Mouse (Mus musculus): ENCODE data around the gene Mmp28.

The Mmp28 gene

DNA sequence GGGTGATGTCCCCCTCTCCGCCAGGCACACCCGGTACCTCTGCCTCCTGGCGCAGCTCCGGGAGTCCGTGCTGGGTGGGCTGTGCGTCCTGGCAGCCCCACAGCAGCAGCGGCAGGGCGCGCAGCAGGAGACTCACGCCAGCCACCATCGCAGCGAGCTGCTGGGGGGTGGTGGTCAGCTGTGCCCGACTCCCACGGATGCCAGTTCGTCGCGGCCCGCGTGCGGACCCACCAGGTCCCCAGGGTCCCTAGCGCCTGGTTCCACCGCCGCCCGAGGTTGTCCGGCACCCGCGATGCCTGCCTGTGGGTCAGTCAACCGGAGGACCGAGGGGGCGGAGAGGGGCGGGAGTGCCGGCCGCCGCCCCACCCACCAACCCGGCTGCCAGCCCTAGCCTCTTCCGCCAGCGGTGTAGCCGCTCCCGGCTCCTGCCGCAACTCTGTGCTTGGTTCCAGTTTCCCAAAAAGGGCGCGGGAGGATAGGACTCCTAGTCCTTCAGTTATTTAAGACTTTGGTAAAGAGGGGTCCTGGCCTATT is at the start of gene Mmp28:
Mmp28 (minus strand) TSS at position 361 of the 534 bp plus-strand sequence.
- peak; percentile 72 for DNase-seq (ENCODE audit: low spot score)

DNA sequence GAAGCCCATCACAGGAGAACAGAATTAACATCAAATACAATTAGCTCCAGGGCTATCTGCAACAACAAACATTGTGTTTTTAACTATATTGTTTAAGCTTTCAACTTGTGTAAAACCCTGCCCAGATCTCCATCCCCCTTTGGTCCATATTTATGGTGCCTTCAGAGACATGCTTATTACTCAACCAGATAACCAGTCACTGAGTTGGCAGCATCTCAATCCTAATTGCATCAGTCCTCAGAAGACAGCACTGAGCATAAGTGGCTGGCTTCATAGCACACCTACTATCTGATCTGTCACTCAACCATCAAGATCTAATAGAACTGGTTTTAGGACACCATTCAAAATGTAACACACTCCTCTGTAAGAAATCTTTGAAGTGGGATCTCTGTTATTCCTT is 46.6 kb upstream of the Mmp28 start:
- no peak for DNase-seq (ENCODE audit: low spot score)

DNA sequence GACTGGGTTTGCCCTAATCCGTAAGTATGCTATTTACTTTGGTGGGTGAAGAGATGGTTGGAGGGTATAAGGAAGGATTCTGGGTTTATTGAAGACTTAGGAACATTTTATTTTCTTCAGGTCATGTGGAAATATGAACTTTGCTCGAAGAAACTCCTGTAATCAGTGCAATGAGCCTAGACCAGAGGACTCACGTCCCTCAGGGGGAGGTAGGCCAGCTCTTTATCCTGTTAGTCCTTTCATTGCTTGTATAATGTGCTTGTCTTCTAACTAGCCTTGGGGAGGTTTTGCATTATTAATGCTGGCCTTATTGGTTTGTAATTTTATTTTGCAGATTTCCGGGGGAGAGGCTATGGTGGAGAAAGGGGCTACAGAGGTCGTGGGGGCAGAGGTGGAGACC is 41.4 kb upstream of the Mmp28 start:
- DNase-seq (ENCODE audit: low spot score) = no peak

DNA sequence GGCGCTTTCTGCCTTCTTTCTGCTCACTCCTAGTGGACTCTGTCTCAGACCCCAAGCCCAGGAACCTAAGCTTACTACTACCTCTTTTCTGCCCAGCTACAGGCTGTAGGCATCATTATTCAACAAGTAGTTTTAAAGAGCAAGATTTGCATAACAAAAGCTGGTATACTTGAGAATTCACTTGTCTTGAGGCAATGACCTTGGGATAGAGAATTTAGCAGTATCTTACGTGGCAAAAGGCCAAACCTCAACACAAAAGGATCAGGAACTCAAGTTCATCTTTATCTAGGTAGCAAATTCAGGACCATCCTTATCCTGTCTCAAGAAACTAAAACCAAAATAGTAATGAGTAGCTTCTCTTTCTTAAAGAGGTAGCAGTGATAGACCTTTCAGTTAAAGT is 32.7 kb upstream of the Mmp28 start:
- DNase-seq (ENCODE audit: low spot score) = no peak

DNA sequence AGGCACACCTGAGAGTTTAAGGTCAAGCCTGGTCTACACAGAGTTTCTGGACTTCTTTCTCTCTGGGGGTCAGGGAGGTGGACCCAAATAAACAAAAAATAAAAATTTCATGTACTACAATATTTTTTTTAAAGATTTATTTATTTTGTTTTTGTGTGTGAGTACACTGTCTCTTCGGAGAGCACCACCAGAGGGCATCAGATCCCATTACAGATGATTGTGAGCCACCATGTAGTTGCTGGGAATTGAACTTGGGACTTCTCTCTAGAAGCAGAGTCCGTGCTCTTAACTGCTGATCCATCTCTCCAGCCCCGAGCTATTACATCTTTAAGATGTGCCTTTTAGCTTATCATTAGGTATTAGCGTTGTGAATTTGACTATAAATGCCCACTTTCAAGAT is 28.6 kb upstream of the Mmp28 start:
- DNase-seq (ENCODE audit: low spot score) = no peak

DNA sequence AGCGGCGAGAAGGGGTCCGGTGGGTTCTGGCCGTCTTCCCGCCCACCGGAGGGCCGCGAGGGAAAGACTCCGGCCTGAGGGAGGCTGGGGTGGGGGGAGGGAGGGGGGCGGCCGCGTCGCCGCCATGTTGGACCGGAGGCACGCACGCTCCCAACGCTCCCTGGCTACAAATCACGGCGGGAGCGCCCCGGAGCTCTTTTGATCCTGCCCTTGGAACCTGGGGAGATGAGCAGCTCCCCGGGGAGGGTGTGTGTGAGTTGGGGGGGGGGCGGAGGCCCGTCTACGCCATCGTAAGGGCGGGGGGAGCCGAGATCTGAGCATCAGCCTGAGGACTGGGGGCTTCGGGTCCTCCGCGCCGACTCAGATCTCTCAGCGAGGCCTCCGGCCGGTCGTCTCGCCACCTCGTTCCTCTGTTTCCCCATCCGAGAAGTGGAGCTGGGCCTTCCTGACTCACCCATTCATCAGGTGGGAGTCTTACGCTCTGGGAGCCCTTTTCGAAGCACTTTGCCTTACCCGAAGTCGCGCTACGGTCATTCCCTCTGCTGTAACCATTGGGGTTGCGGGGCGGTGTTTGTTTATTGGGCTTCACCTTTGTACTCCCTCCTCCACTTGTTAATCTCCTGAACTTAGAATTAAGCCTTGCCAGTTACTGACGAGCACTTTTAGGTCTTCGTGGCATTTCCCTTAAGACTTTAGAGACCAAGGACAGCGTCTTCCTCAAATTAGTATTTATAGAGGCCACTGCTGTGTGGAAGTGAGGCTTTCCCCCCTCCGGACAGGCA is 10.6 kb upstream of the Mmp28 start:
- no peak for DNase-seq (ENCODE audit: low spot score)

DNA sequence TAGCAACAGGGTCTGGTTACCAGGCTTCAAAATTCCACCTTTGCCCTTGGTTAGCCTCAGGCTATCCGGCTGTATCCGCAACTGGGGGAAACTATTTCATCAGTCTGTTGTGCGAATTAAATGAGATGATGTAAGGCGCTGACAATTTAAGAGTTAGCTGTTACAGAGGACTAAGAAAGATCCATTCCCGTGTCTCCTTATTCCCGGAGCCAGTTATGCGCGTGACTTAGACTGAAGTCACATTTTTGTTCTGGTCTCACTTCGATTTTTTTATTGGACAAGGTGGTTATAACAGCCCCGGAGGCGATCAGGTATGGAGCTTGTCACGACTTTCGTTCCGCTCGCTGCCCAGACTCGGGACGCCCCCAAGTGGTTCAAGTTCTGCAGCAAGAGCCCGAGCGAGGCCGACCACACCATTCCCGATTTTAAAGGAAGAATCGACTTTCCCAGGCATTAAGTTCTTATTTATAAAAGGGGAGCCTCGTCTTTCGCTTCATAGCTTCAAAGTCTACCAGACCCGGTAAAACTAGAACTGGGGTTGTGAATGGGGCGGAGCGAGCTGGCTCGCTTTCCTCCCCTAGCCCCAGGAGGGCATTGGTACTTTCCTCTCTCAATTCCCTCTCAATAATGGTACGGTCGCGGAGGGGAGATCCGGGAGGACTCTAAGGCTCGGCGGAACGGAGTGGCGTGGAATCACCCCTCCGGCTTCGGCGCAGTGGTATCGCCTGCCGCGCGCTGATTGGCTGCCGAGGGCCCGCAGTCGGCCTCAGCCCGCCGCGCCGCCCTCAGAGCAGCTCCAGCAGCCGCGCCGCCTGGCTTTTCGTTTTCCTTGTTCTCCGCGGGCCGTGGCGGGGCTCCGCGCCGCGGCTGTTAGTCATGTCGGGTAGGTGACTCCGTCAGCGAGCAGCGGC is 9.7 kb upstream of the Mmp28 start, which contains the start of gene Taf15:
Taf15 (plus strand) TSS at position 763 of the 911 bp plus-strand sequence.
- peak; percentile 99 for DNase-seq (ENCODE audit: low spot score)

DNA sequence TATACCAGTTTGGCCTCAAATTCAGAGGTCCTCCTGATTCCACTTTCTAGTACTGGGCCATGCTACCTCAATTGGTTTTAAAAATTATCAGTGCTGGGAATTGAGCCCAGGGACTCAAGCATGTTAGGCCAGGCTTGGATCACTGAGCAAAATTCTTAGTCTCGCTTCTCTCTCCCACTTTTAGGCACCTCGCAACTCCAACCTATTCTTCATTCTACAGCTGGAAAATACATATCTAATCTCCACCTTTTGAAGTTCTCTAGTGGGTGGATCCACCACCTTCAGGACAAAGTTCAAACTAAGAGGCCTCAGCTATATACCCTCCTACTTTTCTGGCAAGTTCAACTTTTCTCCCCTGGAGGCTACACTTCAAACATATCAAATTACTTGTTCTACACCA is 8.9 kb upstream of the Mmp28 start:
- DNase-seq (ENCODE audit: low spot score) = no peak

DNA sequence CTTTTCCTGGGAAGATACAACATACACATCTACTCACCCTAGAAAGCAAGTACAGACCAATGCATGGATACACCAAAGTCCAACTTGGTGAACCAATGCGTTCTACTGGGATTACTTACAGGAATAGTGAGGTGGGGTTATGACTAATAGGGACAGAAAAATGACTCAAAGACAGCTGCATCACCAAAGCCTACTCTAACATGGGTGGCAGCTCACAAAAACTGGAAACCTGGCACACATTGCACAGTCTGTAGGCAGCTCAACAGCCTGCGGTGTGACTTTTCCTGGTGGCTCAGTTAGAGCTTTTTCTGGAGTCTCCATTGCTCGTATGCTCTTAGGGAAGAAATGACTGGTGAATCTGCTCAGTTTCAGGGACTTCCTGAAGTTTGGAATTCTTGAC is 5.9 kb upstream of the Mmp28 start:
- no peak for DNase-seq (ENCODE audit: low spot score)

DNA sequence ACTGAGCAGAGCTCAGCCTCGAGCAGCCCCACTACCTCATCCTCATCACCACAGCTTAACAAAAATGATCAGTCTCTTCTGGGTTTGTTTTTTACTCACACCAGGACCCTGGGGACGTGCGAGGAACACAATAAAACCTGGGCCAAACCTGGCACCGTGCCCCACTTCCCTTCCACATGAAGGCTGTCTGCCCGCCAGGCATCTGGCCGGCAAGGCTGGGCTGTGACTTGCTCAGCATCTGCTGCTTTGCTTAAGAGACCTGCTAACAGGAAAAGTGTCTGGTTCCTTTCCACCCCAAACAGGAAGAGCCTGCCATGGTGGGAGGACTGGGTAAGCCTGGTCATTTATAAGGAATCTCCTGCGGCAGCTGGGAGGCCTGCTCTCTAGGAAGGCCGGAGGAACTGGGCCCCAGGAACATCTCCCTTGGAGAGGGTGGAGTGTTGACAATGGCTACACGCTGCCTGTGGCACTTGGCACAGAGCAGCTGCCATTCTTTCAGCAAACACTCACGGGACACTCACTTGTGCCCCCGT is 4.3 kb upstream of the Mmp28 start:
- peak; percentile 76 for DNase-seq (ENCODE audit: low spot score)

DNA sequence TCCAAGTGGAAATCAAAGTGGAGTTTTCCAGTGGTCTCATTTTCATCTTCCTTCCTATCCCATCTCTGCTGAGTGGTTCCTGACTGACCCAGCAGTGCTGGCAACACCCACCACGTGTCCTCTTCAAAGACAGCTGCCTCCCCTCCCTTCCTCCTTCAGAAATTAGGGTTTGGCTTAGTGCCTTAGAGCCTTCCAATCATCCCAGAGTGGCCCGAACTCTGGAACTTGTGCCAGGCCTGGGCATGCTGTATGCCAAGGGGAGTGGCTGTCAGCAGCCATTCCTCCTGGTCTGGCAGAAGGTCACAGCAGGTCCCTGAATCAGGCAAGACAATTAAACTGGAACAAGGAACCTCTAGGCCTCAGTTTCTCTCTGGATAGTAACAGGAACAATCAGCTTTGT is 3.1 kb upstream of the Mmp28 start:
- DNase-seq (ENCODE audit: low spot score) = peak; percentile 83

DNA sequence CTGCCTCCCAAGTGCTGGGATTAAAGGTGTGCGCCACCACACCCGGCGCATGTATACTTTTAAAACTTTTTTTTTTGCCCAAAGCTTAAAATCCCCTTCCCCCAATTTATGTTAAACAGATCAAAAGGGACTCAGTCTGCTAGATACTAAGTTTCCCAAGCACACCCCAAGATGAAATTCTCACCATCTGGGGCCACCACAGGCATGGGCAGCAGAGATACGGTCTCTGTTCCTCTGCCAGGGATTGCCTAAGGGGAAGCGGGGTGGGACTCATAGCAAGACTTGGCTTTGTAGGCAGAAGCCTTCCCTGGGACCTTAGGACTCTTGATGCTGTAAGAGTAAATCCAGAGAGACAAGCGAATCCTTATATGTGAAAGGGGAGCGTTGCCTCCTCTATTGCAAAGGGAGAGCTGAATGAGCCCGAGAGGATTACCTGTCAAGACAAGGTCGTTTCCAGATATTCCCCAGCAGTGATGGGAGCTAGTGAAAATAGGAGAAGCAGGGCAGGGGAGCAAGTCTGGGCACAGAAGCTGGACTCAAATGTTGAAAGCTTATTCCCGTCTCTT is 1.3 kb downstream of the Mmp28 start:
- DNase-seq (ENCODE audit: low spot score) = no peak

DNA sequence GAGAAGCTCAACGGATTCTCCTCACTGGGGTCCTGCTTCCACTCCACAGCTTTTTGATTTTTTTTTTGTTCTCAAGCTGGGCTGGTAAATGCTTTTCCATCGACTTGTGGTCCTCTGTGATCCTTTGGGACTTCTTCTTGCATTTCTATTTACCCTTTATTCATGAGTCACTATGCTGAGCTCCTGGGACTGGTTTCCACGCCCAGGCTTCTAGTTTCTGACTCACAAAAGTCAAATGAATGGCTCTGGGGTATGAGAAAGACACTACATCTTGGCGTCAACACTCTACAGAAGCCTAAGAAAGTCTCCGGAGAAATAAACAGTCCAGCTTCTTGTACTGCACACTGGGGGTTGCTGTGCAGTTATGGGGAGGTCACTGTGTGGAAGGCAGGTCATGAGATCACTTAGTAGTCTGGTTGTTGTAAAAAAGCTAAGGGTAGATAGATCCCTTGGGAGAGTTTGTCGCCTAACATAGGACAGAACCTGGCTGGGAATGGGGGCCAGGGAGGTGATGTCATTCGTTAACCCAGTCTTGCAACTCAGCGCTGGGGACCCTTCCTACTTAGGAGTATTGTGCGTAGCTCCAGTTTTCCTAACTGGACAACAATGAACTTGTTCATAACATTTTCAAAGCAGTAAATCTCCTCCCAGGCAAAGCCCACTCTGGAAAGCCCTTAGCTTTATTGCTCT is 4.8 kb downstream of the Mmp28 start:
- no peak for DNase-seq (ENCODE audit: low spot score)

DNA sequence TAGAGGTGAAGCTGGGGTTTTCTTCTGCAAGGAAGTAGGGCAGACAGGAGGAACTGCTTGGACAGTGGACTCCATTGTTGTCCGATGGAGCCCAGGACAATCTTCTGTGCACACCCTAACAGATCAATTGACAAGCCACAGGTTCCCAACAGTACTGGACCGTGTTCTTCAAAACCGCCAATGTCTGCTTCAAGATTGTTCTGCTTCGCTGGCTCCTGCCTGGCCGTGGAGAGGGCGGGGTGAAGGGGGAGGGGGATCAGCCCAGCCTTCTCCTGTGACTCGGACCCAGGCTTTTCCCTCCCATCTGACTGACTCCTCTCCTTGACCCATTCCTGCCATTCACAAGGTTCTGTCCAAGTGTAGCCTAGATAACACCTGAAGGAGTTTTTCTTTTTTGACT is 5.6 kb downstream of the Mmp28 start:
- no peak for DNase-seq (ENCODE audit: low spot score)

DNA sequence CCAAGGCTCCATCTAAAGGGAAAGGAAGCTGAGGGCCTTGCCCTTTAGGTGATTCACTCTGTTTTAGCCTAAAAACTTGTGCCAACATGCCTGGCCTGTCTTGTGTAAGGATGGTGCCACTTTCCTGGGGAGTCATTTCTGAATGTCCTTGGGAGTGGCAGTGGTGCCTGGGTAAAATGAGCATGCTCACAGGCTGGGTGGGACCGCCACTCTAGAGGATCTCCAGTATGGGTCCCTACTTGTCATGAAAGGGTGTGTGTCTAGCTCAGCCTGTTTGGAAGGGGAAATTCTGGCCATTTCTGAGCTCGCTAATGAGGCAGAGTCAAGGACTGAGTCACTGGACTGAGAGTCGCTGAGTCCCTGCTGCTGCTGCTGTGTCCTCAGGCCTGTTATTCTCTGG is 7.3 kb downstream of the Mmp28 start:
- DNase-seq (ENCODE audit: low spot score) = no peak

DNA sequence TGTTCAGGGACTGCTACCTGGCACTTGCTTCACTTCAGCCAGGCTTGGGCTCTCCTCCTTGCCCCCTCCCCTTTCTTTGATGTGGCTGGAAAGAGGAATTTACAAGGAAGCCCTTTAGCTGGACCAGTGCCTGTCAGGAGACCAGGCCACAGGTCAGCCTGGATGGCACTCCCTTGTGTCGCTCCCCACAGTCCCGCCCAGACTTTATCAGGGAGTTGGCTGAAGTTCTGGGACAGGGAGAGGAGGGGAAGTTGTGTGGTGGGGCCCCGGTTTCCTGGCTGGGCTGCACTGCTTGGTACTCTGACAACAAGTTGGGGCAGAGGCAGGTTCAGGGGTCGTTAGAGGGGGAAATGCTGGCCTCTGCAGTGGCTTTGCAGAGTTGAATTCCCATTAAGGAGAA is 8.3 kb downstream of the Mmp28 start:
- DNase-seq (ENCODE audit: low spot score) = peak; percentile 71

DNA sequence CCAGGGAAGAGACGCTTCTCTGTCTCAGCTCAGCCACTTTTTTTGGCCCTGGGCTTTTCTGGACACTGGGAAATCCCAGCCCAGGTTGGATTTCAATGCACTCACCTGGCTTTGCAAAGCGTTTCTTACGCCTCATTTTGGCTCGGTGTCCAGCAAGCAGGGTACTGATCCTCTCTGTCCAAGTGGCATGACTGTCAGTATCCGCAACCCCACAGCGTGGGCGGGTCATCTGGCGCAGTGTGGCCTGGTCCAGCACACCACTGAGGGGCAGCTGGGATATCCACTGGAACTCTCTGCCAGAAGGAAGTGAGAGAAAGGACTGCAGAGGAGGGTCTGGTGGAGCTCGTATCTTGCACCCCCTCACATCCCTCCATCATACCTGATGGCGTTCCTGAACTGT is 11.6 kb downstream of the Mmp28 start:
- no peak for DNase-seq (ENCODE audit: low spot score)

DNA sequence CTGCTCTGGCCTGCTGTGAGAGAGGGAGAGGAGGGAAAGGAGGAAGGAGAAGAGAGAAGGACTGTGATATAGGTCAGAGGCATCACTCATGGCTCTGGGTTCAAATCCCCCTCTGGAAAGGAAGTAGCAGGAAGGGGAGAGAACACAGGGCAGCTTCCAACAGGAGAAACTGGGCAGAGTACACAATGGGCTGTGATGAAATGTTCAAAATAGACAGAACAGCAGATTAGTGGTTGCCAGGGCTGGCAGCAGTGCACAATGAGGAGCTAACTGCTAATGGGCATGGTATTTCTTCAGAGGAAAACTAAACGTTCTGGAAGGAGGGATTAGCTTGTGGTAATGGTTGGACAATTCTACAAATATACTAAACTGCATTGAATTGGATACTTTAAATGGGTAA is 12.3 kb downstream of the Mmp28 start:
- DNase-seq (ENCODE audit: low spot score) = no peak

DNA sequence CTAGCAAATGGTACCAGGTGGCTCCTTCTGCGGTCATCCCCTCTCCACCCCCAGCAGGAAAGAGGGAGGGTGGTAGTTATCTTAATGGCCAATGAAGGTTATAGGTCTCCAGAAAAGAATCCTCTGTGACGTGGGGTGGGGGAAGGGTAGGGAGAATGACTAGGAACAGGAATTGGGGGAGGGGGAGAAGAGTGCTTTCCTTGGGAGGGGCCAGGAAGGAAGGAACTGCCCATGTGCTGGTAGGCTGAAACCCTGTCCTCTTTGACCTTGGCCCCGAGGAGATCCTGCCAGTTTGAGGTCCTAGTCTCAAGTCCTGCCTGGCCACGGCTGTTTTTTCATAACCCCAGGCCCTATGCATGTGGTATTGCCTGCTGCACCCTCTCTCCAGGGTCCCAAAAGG is 13.6 kb downstream of the Mmp28 start:
- no peak for DNase-seq (ENCODE audit: low spot score)

DNA sequence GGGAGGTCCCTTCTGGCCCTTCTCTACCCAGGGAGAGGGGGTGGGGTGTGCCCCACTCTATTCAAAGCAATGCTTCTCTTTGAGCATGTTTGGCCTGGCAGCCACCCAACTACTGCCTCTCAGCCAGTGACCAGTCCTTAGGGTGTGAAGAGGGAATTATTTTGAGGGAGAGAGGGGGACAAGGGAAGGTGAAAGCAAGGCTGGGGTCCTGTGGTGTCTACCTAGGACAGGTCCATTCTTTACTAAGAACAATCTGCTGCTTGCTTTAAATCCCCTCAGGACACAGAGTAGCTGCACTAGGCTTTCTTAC is 14.0 kb downstream of the Mmp28 start:
- DNase-seq (ENCODE audit: low spot score) = peak; percentile 64

DNA sequence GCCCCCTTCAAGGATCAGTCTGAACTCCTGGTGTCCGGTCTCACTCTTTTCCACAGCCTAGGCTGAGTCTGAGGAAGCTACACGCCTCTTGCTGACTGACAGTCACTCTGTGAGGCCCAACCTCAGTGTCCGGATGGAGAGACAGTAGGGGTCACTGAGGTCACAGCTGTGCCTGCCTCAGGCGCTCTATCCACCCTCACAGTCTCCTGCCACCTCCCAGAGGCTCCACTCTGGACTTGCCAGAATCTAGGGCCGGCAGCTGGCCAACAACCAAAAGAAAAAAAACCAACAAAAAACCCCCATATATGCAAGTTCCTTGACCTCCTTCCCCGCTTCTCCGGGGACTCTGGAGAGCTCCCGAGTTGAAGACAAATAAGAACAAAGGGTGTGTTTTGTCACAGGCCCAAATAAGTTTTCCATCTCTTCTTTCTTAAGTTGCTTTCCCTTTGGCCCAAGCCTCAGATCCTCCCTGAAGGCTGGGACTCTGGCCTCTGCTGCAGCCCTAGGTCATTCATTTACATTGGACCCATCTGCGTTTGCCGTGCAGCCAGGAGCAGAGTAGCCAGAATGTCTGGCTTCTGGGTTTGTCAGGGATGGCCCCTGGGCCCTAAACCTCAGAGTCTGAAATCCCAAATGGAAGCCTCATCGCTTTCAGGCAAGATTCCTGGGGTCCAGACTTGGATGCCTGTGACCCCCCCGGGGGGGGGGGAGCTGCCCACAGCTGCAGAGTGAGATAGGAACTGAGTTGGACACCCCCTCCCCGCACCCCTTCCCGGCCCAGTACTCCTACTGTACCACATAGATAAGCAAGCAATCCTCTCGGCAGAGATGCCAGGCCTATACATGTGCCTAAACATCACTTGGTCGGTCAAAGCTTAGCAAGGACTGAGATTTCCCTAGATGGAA is 14.6 kb downstream of the Mmp28 start:
- DNase-seq (ENCODE audit: low spot score) = peak; percentile 30

All from lung, postnatal 25 days (tissue).